Mouse (Mus musculus) WW6 (cell line): ENCODE results near the gene Gm13697.
"Not testable (repeated sequence)": the region's sequence is repeated elsewhere in the genome, so short reads cannot be mapped to it uniquely, and the experiment has no call there.

Experiments used
- DNase-seq: peaks from one replicate; pipeline ENCODE4 v3.0.0-alpha.2; 2013; ENCODE audit warnings: low read depth, low spot score

Gm13697 gene

DNA sequence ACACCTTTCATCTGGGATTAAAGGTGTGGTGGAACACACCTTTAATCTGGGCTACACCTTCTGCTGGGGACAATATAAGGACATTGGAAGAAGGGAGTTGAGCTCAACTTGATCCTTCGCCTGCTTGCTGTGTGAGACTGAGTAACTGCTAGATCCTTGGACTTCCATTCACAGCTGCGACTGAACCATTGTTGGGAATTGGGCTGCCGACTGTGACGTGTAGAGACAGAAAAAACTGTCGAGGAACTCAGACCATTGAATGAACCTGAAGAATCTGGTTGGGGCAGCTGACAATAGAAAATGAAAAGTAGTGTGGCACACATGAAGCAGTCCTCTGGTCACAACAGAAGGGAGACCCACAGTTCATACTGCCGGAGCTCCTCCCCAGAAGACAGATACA, at the start of gene Gm13697:
Gm13697 (plus strand) TSS at position 301 of the 400 bp plus-strand sequence.
- not testable (repeated sequence) for DNase-seq

DNA sequence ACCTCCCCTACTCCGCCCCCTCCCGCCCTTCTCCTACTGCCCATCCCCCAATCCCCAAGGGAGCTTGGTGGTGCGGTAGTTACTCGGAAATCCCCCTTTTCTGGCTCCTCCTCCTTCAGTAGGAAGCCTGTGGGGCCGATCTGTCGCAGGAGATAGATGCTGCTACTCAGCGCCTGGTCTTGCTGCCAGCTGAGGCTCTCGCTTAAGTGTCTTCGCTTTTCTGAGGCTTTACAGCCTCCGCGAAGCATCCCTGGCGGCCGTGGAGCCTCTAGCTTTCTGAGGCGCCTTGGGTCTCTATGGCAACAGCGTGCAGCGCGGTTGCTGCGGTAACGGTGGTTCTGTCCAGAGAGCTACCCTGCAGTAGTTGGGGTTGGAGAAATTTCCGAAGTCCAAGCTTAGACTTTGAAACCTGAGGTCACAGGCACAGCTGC, 43.6 kb upstream of the Gm13697 start, which contains the start of gene Zswim2:
Zswim2 (minus strand) TSS at position 298 of the 431 bp plus-strand sequence.
- peak; percentile 61 for DNase-seq

DNA sequence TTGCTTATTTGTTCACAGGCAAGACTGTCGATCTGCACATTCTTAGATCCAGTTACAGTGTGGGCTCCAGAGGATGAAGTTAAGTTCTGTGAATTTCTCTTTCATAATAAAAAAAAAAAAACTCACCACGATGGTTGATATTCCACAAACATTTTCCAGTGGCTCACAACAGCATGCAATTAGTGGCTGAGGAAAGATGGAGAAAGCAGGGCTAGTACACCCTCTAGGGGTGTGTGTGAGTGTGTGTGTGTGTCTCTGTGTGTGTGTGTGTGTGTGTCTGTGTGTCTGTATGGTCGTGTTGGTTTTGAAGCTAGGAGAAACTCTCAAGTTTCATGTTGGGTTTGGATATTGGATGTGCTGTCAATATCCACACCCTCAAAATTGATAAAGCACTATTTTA, 43.2 kb upstream of the Gm13697 start:
- no peak for DNase-seq

DNA sequence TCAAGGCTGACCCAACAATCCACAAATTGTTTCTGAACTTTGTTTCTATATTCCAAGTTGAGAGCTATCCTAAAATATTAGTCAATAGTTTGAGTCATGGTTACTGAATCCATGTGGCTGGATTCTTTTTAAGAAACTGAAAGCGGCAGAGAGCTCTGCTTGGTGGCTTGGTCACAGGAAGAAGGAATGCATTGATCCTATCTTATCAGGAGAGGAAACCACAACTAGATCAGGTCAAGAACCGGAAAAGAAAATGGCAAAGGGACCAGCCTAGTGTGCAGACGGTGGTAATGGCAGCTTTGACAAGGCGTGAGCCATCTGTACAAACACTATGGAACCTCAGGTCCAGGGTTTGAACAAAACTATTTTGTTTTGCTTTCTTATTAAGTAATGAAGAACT, 42.8 kb upstream of the Gm13697 start:
- DNase-seq, result no peak

DNA sequence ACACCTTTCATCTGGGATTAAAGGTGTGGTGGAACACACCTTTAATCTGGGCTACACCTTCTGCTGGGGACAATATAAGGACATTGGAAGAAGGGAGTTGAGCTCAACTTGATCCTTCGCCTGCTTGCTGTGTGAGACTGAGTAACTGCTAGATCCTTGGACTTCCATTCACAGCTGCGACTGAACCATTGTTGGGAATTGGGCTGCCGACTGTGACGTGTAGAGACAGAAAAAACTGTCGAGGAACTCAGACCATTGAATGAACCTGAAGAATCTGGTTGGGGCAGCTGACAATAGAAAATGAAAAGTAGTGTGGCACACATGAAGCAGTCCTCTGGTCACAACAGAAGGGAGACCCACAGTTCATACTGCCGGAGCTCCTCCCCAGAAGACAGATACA, 29.1 kb upstream of the Gm13697 start, which contains the start of gene Gm13698:
Gm13698 (plus strand) TSS at position 301 of the 400 bp plus-strand sequence.
- DNase-seq, result not testable (repeated sequence)

DNA sequence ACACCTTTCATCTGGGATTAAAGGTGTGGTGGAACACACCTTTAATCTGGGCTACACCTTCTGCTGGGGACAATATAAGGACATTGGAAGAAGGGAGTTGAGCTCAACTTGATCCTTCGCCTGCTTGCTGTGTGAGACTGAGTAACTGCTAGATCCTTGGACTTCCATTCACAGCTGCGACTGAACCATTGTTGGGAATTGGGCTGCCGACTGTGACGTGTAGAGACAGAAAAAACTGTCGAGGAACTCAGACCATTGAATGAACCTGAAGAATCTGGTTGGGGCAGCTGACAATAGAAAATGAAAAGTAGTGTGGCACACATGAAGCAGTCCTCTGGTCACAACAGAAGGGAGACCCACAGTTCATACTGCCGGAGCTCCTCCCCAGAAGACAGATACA, 23.3 kb upstream of the Gm13697 start, which contains the start of gene Gm13693:
Gm13693 (plus strand) TSS at position 301 of the 400 bp plus-strand sequence.
- DNase-seq, result not testable (repeated sequence)

DNA sequence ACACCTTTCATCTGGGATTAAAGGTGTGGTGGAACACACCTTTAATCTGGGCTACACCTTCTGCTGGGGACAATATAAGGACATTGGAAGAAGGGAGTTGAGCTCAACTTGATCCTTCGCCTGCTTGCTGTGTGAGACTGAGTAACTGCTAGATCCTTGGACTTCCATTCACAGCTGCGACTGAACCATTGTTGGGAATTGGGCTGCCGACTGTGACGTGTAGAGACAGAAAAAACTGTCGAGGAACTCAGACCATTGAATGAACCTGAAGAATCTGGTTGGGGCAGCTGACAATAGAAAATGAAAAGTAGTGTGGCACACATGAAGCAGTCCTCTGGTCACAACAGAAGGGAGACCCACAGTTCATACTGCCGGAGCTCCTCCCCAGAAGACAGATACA, 17.5 kb upstream of the Gm13697 start, which contains the start of gene Gm13695:
Gm13695 (plus strand) TSS at position 301 of the 400 bp plus-strand sequence.
- DNase-seq, result not testable (repeated sequence)

DNA sequence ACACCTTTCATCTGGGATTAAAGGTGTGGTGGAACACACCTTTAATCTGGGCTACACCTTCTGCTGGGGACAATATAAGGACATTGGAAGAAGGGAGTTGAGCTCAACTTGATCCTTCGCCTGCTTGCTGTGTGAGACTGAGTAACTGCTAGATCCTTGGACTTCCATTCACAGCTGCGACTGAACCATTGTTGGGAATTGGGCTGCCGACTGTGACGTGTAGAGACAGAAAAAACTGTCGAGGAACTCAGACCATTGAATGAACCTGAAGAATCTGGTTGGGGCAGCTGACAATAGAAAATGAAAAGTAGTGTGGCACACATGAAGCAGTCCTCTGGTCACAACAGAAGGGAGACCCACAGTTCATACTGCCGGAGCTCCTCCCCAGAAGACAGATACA, 11.7 kb upstream of the Gm13697 start, which contains the start of gene Gm13696:
Gm13696 (plus strand) TSS at position 301 of the 400 bp plus-strand sequence.
- not testable (repeated sequence) for DNase-seq

DNA sequence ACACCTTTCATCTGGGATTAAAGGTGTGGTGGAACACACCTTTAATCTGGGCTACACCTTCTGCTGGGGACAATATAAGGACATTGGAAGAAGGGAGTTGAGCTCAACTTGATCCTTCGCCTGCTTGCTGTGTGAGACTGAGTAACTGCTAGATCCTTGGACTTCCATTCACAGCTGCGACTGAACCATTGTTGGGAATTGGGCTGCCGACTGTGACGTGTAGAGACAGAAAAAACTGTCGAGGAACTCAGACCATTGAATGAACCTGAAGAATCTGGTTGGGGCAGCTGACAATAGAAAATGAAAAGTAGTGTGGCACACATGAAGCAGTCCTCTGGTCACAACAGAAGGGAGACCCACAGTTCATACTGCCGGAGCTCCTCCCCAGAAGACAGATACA, 5.9 kb upstream of the Gm13697 start, which contains the start of gene Gm13694:
Gm13694 (plus strand) TSS at position 301 of the 400 bp plus-strand sequence.
- DNase-seq, result not testable (repeated sequence)

DNA sequence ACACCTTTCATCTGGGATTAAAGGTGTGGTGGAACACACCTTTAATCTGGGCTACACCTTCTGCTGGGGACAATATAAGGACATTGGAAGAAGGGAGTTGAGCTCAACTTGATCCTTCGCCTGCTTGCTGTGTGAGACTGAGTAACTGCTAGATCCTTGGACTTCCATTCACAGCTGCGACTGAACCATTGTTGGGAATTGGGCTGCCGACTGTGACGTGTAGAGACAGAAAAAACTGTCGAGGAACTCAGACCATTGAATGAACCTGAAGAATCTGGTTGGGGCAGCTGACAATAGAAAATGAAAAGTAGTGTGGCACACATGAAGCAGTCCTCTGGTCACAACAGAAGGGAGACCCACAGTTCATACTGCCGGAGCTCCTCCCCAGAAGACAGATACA, 5.7 kb downstream of the Gm13697 start, which contains the start of gene Gm13691:
Gm13691 (plus strand) TSS at position 301 of the 400 bp plus-strand sequence.
- DNase-seq, result not testable (repeated sequence)

DNA sequence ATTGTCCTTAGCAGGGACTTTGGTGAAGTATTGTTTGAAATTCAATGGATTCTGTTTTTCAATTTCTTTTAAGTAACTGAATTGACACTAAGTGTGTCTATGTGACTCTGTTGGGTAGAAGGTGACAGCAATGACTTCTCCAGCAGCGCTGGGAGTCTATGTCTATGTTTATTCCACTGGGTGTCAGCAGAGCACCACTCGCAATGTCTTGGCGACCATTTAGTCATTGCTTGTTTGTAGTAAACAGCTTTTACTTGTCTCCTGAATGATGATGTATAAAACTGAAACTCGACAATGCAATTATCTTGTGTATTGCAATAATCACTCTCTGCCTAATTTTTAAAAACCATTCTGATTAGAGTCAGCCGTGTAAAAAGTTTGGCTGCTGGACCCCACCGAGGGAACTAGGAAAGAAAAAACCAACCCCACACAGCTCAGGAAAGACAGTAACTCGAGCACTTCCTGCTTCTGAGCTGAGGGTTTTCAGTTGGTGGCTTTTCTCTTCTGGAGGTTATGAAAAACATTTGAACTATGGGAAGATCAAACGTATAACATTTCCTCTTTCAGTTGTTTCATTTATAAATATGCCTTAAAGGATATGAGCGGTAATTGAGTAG, 9.2 kb downstream of the Gm13697 start:
- DNase-seq, result not testable (repeated sequence)

DNA sequence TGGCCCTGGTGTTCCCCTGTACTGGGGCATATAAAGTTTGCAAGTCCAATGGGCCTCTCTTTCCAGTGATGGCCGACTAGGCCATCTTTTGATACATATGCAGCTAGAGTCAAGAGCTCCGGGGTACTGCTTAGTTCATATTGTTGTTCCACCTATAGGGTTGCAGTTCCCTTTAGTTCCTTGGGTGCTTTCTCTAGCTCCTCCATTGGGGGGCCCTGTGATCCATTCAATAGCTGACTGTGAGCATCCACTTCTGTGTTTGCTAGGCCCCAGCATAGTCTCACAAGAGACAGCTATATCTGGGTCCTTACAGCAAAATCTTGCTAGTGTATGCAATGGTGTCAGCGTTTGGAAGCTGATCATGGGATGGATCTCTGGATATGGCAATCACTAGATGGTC, 10.0 kb downstream of the Gm13697 start:
- DNase-seq, result not testable (repeated sequence)

DNA sequence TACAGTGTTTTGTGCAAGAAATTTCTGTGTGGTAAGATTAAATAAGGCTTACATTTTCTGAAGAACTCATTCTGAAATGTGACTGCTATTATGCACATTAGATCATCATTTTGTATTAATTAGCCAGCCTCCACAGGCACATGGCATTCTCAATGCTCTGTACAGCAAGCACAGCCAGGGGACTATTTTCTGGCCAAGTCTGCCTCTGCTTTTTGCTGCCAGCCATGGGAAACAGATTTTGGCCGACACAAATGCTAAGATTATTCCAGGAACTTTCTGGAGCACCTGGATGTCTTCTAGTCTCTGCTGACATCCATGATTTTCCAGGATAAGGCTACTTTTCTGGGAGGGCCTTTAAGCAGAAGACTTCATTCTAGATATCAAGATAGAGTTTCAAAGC, 24.4 kb downstream of the Gm13697 start:
- no peak for DNase-seq

DNA sequence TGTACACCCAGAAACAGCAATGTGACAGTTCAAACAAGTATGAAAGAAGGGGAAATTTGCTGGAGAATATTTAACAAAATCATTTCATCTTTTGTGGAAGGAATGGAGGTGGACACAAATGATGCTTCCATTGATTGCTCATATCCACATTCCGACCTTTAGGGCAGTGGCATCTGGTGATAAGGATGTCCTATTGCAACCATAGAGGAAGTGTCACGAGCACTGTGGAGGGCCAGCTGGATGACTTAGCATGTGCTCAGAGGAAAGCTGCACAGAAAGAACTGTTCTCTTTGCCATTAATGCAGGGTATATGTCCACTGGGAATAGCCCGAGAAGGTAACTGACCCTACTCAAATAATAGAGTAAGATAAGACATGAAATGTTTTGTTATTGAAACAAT, 25.3 kb downstream of the Gm13697 start:
- no peak for DNase-seq

DNA sequence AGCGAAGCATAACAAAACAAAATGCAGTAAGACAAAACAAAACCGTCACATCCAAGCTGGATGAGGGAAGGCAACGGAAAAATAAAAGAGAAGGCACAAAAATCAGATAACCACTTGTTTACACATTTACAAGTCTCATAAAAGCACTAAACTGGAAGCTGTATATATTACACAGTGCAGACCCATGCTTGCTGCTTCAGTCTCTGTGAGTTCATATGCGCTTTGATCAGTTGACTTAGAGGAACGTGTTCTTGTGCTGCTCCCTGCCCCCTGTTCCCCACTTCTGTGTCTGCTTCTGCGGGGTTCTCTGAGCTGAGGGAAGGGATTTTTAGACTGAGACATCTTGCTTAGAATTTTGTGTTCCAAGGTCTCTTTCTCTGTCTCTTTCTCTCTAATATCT, 30.0 kb downstream of the Gm13697 start:
- DNase-seq, result no peak

DNA sequence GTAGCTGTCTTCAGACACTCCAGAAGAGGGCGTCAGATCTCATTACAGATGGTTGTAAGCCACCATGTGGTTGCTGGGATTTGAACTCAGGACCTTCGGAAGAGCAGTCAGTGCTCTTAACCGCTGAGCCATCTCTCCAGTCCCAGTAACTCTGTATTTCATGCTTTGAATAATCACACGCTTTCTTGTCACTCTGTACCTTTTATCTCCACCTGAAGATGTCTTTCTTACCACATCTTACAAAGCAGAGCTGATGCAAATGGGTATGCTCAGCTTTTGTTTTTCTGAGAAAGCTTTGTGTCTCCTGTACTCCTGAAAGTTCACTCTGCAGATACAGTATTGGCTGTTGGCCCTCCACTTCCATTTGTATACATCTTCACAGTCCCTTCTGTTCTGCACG, 31.7 kb downstream of the Gm13697 start:
- DNase-seq, result not testable (repeated sequence)

DNA sequence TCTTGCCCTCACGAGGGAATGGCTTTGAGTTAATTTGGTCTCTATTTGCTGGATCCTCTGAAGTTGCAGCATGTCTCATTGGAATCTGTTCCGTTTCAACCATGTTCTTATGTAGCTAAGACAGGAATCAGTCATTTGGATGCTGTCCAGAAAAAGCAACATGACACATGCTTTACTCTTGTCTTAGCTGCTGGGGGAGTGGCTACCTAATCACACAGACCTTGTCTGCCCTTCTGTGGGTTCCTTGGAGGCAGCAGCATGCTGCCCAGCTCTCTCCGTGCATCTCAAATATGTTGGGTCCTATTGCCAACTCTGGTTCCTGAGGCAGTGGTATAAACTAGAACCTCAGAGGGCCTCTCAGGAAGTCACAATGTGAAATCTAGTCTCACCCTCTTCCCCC, 33.8 kb downstream of the Gm13697 start:
- no peak for DNase-seq

DNA sequence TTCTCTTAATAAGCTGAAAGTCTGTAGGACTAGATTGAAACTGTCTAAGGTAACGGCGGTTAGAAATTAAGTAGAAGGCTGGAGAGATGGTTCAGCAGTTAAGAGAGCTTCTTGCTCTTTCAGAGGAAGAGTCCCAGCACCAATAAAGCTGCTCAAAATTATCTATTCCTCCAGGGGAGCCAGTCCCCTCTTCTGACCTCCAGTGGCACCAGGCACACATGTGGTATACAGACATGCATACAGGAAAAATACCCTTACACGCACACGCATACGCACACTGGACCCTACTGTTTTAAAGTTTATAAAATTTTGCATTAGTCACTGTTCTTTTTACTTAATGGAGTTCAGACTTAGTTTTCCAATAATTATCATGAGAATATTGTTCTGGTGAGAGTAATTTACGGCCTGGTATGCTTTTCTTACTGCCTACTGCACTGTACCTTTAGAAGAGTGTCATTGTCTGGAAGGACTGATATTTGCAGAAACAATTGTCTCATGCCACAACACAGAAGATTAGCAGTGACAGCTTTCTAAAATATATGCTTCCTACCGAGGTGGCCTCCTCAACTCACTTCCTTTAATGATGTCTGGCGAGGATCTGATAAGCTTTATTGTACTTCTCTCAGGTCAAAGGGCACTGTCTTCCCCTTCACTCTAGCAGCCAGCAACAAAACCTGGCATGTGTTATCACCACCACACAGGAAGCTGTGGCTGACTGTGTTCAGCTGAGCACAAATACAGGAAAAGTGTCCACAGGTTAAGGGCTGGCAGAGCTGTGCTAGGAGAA, 35.2 kb downstream of the Gm13697 start:
- no peak for DNase-seq

DNA sequence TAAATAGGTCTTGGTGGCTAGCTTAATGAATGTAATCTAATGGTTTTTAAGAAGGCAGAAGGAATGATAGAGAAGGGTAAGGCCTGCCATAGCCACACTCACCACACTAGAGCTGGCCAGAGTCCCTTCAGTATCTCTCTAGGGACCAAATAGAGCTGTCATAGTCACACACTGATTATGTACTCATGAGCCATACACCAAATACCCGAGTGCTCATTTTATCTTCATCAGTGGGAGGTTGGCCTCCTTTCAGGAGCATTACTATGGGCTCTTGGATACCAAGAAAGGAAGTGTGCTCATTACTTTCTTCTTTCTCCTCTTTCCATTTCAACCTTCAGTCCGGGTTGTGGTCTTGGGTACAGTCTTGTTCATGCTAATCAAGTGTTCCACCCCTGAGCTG, 37.4 kb downstream of the Gm13697 start:
- DNase-seq, result no peak

DNA sequence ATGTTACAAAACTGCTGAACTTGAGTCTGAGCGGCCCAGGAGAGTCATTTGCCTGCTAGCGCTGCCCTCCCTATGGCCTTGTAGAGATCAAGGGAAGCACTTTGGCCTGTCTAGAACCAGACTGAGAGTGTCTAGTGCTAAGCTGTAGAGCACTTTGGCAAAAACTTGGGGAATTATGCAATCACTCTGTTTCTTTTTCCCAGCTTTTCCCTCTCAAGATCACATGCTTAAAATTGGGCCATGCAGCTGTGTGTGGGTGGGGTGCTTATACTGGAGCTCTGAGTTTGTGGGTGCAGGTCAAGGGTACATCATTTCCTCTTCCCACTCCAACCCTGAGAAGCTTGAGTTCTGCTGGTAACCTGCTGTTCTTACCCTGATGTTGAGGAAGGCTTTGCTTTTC, 38.4 kb downstream of the Gm13697 start:
- no peak for DNase-seq

DNA sequence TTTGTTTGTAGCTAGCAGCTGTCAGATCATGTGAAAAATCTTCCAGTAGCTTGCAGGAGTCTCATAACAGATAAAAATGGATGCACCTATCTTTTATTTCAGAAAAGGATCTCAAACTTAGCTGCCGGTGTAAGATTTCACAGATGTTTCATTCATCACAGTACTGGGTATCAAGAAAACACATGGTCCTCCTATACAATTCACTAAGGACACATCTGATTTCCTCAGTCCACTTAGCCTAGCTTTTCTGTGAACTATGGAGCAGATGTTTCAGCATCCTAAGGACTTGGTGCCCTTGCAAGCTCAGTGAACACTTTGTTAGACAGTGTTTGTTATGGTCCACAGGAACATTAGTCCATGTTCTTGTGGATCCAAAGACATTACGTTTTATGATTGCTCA, 38.8 kb downstream of the Gm13697 start:
- DNase-seq, result no peak

DNA sequence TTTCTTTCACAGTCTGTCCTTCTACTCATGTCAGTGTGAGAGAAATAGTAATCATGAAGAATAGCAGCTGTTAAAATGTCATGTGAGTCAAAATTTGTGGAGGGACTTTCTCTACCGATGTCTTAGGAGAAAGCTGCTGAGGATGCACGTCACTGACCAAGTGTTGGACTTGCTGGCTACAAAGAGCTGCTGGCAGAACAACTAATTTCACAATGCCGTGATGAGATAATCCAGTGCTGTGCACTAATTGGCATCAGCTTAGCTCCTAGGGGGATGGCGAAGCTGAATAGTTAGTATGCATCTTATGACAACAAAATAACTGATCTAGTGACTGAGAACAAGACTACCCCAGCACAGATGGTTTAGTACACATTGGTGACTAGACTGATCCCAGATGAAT, 40.7 kb downstream of the Gm13697 start:
- DNase-seq, result no peak
